Mouse (Mus musculus) liver, embryonic 14.5 days (tissue): Measurements from ENCODE around the gene Nav1.

Experiments
- CTCF ChIP-seq: IDR thresholded peaks from 2 replicates; pipeline ENCODE4 v1.5.1; 2016; ENCODE audit warnings: antibody characterized with exemption, low read depth, control low read depth
- EP300 ChIP-seq: IDR thresholded peaks from 2 replicates; pipeline ENCODE4 v1.6.1; 2016; ENCODE audit warnings: antibody characterized with exemption, low read depth

GRCm38 (mm10) chr1:135566611-135567010 lies 40.5 kb downstream of the Nav1 start:
- TF ChIP-seq EP300 = no peak
- no peak for TF ChIP-seq CTCF
